Mouse (Mus musculus) small intestine, adult 10 weeks (tissue): ENCODE results near the gene Lhfpl4. TPM values are rescaled to one million over a fixed set of nuclear protein-coding genes. Genes with fewer than 3 reads are reported as not detected.

Experiments used
- polyA plus RNA-seq: library from polyadenylated mRNA; stranded (reverse); fragments of 350-450 nt; fragmentation: Illumina TruSeq; extraction: RNeasy Lipid Tissue Mini Kit (QIAGEN cat#74804); gene quantifications from one replicate; pipeline ENCODE4 v1.2.3, GENCODE M21; 2014; ENCODE audit warnings: low replicate concordance

The Lhfpl4 gene
- not detected for polyA plus RNA-seq

GRCm38 (mm10) chr6:113194841-113195595, at the start of gene Lhfpl4:
Gene Lhfpl4 (minus strand): TSS chr6:113195384.

GRCm38 (mm10) chr6:113237542-113238270, 42.5 kb upstream of the Lhfpl4 start, which contains the start of gene Mtmr14:
Gene Mtmr14 (plus strand): TSS chr6:113237843.

Other genes starting within 250 kb of the Lhfpl4 start
- 1.0 TPM for gene Srgap3, start 248.1 kb downstream of the Lhfpl4 start, polyA plus RNA-seq
- 104 TPM for gene Thumpd3, start 149.2 kb downstream of the Lhfpl4 start, polyA plus RNA-seq
- 76.9 TPM for gene Setd5, start 118.0 kb downstream of the Lhfpl4 start, polyA plus RNA-seq
- gene Mtmr14, start 42.5 kb upstream of the Lhfpl4 start, polyA plus RNA-seq: 12.6 TPM
- gene Cpne9, start 86.9 kb upstream of the Lhfpl4 start, polyA plus RNA-seq: not detected
- gene Brpf1, start 111.8 kb upstream of the Lhfpl4 start, polyA plus RNA-seq: 3.4 TPM
- gene Ogg1, start 131.6 kb upstream of the Lhfpl4 start, polyA plus RNA-seq: 2.3 TPM
- 6.7 TPM for gene Camk1, start 148.6 kb upstream of the Lhfpl4 start, polyA plus RNA-seq
- 1.6 TPM for gene Tada3, start 182.5 kb upstream of the Lhfpl4 start, polyA plus RNA-seq
- 89.9 TPM for gene Arpc4, start 182.7 kb upstream of the Lhfpl4 start, polyA plus RNA-seq
- gene Ttll3, start 193.9 kb upstream of the Lhfpl4 start, polyA plus RNA-seq: 1.5 TPM
- not detected for gene Rpusd3, start 224.0 kb upstream of the Lhfpl4 start, polyA plus RNA-seq
- gene Cidec, start 240.4 kb upstream of the Lhfpl4 start, polyA plus RNA-seq: 2.0 TPM
- gene Jagn1, start 247.2 kb upstream of the Lhfpl4 start, polyA plus RNA-seq: 12.1 TPM